Mouse (Mus musculus) liver, postnatal 0 days (tissue): ENCODE measurements around the gene Krtap21-1. TPM values are rescaled to one million over a fixed set of nuclear protein-coding genes. Genes with fewer than 3 reads are reported as not detected.

Source experiments
- ATAC-seq: fragments of 200-750 bp; cut with Nextera tagmentation; 2 replicates; pipeline ENCODE4 v1.8.0; 2017; ENCODE audit warnings: mild to moderate bottlenecking, moderate library complexity
- DNase-seq: peaks from one replicate; pipeline ENCODE4 v3.0.0-alpha.2; 2016
- H3K27ac ChIP-seq: fragments of 300-500 bp; sonication (generic); 2 replicates; pipeline ENCODE4 v1.5.1; 2014; ENCODE audit warnings: antibody characterized with exemption, moderate library complexity, mild to moderate bottlenecking, low read depth
- H3K27me3 ChIP-seq: fragments of 300-500 bp; sonication (generic); 2 replicates; pipeline ENCODE4 v1.6.1; 2014; ENCODE audit warnings: low read length, control low read depth, mixed read lengths; ENCODE audit not compliant: insufficient read depth
- H3K36me3 ChIP-seq: fragments of 300-500 bp; sonication (generic); replicated peaks from 2 replicates; pipeline ENCODE4 v1.6.1; 2014; ENCODE audit warnings: mild to moderate bottlenecking, control low read depth, low read length, moderate library complexity, mixed read lengths; ENCODE audit not compliant: insufficient read depth
- H3K4me1 ChIP-seq: fragments of 300-500 bp; sonication (generic); 2 replicates; pipeline ENCODE4 v1.6.1; 2014; ENCODE audit warnings: antibody characterized with exemption, mild to moderate bottlenecking, control low read depth; ENCODE audit not compliant: insufficient read depth
- H3K4me2 ChIP-seq: fragments of 300-500 bp; sonication (generic); 2 replicates; pipeline ENCODE4 v1.6.1; 2014; ENCODE audit warnings: low read depth, mild to moderate bottlenecking, low read length, moderate library complexity, mixed read lengths
- H3K4me3 ChIP-seq: fragments of 300-500 bp; sonication (generic); 2 replicates; pipeline ENCODE4 v1.5.1; 2014; ENCODE audit warnings: low read depth, low read length
- H3K9ac ChIP-seq: fragments of 300-500 bp; sonication (generic); replicated peaks from 2 replicates; pipeline ENCODE4 v1.6.1; 2014; ENCODE audit warnings: mild to moderate bottlenecking, moderate library complexity
- H3K9me3 ChIP-seq: fragments of 300-500 bp; sonication (generic); 2 replicates; pipeline ENCODE4 v1.6.1; 2016; ENCODE audit warnings: mild to moderate bottlenecking, control low read depth, low read length, mixed read lengths
- CTCF ChIP-seq: sonication (generic); IDR thresholded peaks from 2 replicates; pipeline ENCODE4 v1.5.1; 2016; ENCODE audit warnings: antibody characterized with exemption, low read depth
- EP300 ChIP-seq: IDR thresholded peaks from 2 replicates; pipeline ENCODE4 v1.6.1; 2016; ENCODE audit warnings: antibody characterized with exemption, low read depth, mild to moderate bottlenecking
- WGBS: fragments of 180-500 bp; shearing (Covaris S2); extraction: QIAGEN DNeasy Blood & Tissue Kit; methylation state at CpG from one replicate; pipeline ENCODE4 v1.1.7; 2014; ENCODE audit not compliant: insufficient replicate concordance; 5-methylcytosine and 5-hydroxymethylcytosine counted together
- polyA plus RNA-seq: library from polyadenylated mRNA; unstranded; fragments of >200 nt; fragmentation: Nextera tagmentation; extraction: Ambion mirVana; gene quantifications from 2 replicates; pipeline ENCODE4 v1.2.1, GENCODE M21; 2015

Gene Krtap21-1
- not detected in 2 replicates for polyA plus RNA-seq

DNA sequence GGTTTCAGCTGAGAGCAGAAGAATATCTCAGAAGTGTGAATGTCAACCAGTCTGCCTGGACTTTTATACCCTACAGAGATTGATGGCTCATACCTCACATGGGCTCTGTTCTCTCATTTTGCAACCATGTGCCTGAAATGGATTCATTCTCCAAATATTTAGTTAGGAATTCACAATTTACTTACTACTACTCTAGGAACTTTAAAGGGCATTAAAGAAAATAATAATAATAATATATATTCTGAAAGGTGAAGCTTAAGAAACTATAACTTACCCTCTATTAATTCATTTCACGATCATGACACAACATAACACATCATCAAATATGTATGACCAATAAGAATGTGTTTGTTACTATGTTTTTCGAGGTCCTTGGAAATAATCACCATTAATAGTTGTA is at the start of gene Krtap21-1:
Gene Krtap21-1, minus strand, starts transcription at position 101 of the 400 bp plus-strand sequence.
- no peak within 1 kb of the TSS for H3K9ac ChIP-seq
- H3K4me1 ChIP-seq = no peaks in the 10 kb centered on the region
- H3K4me3 ChIP-seq = no peak within 1 kb of the TSS
- no peak within 1 kb of the TSS for H3K4me2 ChIP-seq
- no peak within 1 kb of the TSS for H3K27ac ChIP-seq
- TF ChIP-seq CTCF = no peak
- TF ChIP-seq EP300 = no peak
- H3K27me3 ChIP-seq = no peaks in the 10 kb centered on the region
- DNase-seq (no peak), ATAC-seq (no peak)
- 58% methylated on average over 2 of the region's 2 CpGs for WGBS
- no peaks in the 10 kb centered on the region for H3K9me3 ChIP-seq
- no peaks in the 10 kb centered on the region for H3K36me3 ChIP-seq

DNA sequence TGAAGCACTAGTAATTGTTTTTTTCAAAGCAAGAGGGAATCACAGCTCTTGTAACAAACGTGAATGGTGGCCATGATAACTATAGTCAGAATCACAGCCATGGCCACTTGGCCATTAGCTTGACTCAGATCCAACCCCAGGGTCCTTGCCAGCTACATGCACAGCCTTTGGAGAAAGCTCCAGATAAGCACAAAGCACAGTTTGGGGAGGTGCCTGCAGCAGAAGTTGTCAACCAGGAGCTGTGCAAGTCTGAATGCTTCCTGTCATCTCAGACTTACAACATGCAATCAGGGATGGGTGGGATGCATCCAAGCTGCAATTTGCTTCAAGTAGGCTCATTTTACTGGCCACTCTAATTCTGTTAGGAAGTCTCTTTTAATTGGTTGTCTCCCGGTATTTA is 25.9 kb upstream of the Krtap21-1 start:
- DNase-seq = no peak
- no peak overlapping the region for H3K9ac ChIP-seq
- H3K27me3 ChIP-seq = no peaks in the 10 kb centered on the region
- ATAC-seq = no peak
- 72% methylated on average over 2 of the region's 2 CpGs for WGBS
- no peak overlapping the region for H3K27ac ChIP-seq
- H3K9me3 ChIP-seq = no peaks in the 10 kb centered on the region
- no peak overlapping the region for H3K4me3 ChIP-seq
- H3K4me1 ChIP-seq = no peaks in the 10 kb centered on the region
- no peak for TF ChIP-seq CTCF
- no peak for TF ChIP-seq EP300
- no peaks in the 10 kb centered on the region for H3K36me3 ChIP-seq
- no peak overlapping the region for H3K4me2 ChIP-seq

DNA sequence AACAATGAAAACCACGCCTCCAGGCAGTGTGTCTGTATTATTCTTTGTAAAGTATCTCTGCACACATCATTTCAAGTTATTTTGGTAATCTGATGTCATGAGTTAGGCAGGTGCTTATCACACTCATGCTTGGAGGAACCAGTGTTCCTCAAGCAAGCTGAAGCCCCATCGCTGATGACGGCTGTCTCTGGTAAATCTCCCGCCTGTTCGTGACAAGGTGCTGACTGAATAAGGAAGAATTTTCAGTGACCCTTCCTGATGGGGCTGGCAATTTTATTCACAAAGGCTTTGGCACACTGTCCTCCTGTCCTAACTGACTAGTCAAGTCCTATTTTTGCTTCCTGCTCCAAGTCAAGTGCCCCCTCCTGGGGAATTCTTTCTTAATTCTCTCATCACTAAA is 21.6 kb upstream of the Krtap21-1 start:
- Histone ChIP-seq H3K4me1 (no peaks in the 10 kb centered on the region), H3K9me3 (no peaks in the 10 kb centered on the region), H3K27ac (no peak overlapping the region), H3K27me3 (no peaks in the 10 kb centered on the region), H3K9ac (no peak overlapping the region), H3K4me3 (no peak overlapping the region), H3K36me3 (no peaks in the 10 kb centered on the region), H3K4me2 (no peak overlapping the region)
- DNase-seq (no peak), ATAC-seq (no peak)
- no peak for TF ChIP-seq EP300
- TF ChIP-seq CTCF = no peak
- 72% methylated on average over 5 of the region's 5 CpGs for WGBS

DNA sequence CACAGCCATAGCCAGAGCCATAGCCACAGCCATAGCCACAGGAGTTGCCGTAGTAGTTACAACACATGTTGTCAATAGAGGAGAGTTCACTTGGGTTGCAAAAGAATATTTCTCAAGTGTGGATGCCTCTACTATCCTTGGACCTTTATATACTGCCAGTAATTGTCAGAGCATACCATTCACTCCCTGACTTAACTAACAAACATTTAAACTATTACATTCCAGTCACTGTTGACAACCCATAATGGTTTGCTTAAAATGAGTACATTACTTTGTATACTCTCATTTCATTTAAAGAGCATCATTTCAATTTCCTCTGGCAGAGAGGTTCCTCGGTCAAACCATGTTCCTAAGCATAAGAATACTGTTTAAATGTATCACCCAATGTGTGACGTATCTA is 16.3 kb upstream of the Krtap21-1 start, which contains the start of gene Krtap6-2:
Gene Krtap6-2, minus strand, starts transcription at position 101 of the 400 bp plus-strand sequence.
- Histone ChIP-seq H3K27me3 (no peaks in the 10 kb centered on the region), H3K4me2 (no peak within 1 kb of the TSS), H3K4me3 (no peak within 1 kb of the TSS), H3K9me3 (no peaks in the 10 kb centered on the region), H3K27ac (no peak within 1 kb of the TSS), H3K4me1 (no peaks in the 10 kb centered on the region), H3K9ac (no peak within 1 kb of the TSS), H3K36me3 (no peaks in the 10 kb centered on the region)
- WGBS = 80% methylated on average over 3 of the region's 3 CpGs
- DNase-seq (no peak), ATAC-seq (no peak)
- TF ChIP-seq EP300 (no peak), CTCF (no peak)

DNA sequence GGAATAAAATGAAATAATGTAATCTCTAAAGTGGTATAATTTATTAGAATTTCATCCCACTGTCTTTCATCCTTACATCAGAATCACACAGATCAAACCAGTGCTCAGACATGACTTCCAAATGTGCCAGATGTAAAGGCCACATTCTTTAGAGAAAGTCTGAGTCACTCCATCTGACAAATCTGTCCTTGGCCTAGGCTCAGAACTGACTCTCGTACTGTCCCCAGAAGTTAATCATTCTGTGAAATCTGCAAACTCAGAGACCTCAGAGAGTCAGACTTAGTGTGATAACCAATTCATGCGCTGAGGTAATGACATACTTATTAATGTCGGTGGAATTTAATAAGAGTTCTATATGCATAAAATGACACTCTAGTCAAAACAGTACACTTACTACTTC is 12.6 kb upstream of the Krtap21-1 start:
- H3K27me3 ChIP-seq = no peaks in the 10 kb centered on the region
- ATAC-seq (no peak), DNase-seq (no peak)
- H3K4me2 ChIP-seq = no peak overlapping the region
- H3K9ac ChIP-seq = no peak overlapping the region
- no peak overlapping the region for H3K27ac ChIP-seq
- H3K9me3 ChIP-seq = no peaks in the 10 kb centered on the region; the same call in 1 of the 2 replicates
- TF ChIP-seq EP300 = no peak
- no peaks in the 10 kb centered on the region for H3K4me1 ChIP-seq
- no peak overlapping the region for H3K4me3 ChIP-seq
- 75% methylated on average over 3 of the region's 3 CpGs for WGBS
- no peaks in the 10 kb centered on the region for H3K36me3 ChIP-seq

DNA sequence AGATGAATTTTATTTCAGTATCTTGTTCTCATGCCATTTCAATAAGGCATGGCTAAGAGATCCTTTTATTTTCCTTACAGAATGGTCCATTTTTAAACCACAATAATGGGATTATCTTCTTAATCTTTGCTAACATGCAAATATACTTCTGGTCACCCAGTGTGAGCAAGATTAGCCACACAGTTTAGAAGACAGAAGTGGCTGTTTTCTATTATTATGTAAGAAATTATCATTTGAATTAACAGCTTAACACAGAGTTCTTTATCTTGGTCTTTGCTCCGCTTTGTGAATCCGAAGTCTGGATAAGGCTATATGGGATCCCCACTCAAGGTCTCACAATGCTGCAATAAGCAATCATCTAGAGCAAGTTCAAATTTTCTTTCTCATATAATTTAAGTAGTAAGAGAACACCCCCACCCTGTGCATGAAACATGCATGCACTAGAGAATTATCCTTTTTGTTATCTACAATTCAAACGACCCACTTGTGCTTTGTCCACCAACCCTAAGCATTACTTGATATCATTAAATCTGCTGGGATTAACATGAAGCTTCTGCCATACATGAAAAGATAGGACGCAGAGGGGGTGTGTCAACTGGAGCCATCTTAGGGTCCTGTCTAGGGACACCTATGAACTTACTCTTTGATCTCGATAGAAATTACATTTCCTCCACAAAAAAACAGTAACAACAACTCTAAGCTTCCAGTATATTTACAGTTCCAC is 6.8 kb upstream of the Krtap21-1 start:
- no peaks in the 10 kb centered on the region; the same call in 1 of the 2 replicates for H3K9me3 ChIP-seq
- no peak overlapping the region for H3K9ac ChIP-seq
- ATAC-seq (no peak), DNase-seq (no peak)
- WGBS = 69% methylated on average over 5 of the region's 5 CpGs
- H3K27me3 ChIP-seq = no peaks in the 10 kb centered on the region
- H3K27ac ChIP-seq = no peak overlapping the region
- no peaks in the 10 kb centered on the region for H3K4me1 ChIP-seq
- H3K36me3 ChIP-seq = no peaks in the 10 kb centered on the region
- no peak for TF ChIP-seq CTCF
- no peak for TF ChIP-seq EP300
- no peak overlapping the region for H3K4me3 ChIP-seq
- no peak overlapping the region for H3K4me2 ChIP-seq
